Mouse (Mus musculus) E14TG2a.4 (cell line): ENCODE measurements around the gene Klhl30.

Source experiments
- H3K27me3 ChIP-seq: 2 replicates; pipeline ENCODE4 v1.6.1; 2014; ENCODE audit warnings: low read length, control low read depth; ENCODE audit not compliant: insufficient read depth
- H3K36me3 ChIP-seq: 2 replicates; pipeline ENCODE4 v1.6.1; 2014; ENCODE audit warnings: low read length, control low read depth; ENCODE audit not compliant: insufficient read depth
- H3K4me1 ChIP-seq: replicated peaks from 2 replicates; pipeline ENCODE4 v1.6.1; 2014; ENCODE audit warnings: low read depth, low read length, control low read depth
- H3K4me3 ChIP-seq: replicated peaks from 2 replicates; pipeline ENCODE4 v1.5.1; 2014; ENCODE audit warnings: mild to moderate bottlenecking, low read length
- H3K9me3 ChIP-seq: 2 replicates; pipeline ENCODE4 v1.6.1; 2014; ENCODE audit warnings: low read length, control low read depth
- CTCF ChIP-seq: conservative IDR thresholded peaks from 2 replicates; pipeline ENCODE4 v1.5.1; 2014; ENCODE audit warnings: low read length
- NANOG ChIP-seq: IDR thresholded peaks from 2 replicates; pipeline ENCODE4 v1.6.1; 2014; ENCODE audit warnings: borderline replicate concordance, low read length, mixed read lengths
- POU5F1 ChIP-seq: IDR thresholded peaks from 2 replicates; pipeline ENCODE4 v1.6.1; 2014; ENCODE audit warnings: low read length, borderline replicate concordance

The Klhl30 gene

GRCm38 (mm10) chr1:91350841-91351240, at the start of gene Klhl30:
Gene Klhl30, plus strand, starts transcription at chr1:91351016.
- H3K9me3 ChIP-seq: no peaks in the 10 kb centered on the region
- TF ChIP-seq POU5F1 (no peak), NANOG (no peak), CTCF (no peak)
- H3K36me3 ChIP-seq: no peaks in the 10 kb centered on the region
- H3K27me3 ChIP-seq: peaks cover 42% of the 10 kb centered on the region
- peaks cover 7% of the 10 kb centered on the region for H3K4me1 ChIP-seq
- no peak within 1 kb of the TSS for H3K4me3 ChIP-seq

GRCm38 (mm10) chr1:91301206-91301920, 49.5 kb upstream of the Klhl30 start:
- TF ChIP-seq CTCF: no peak
- TF ChIP-seq NANOG: no peak
- no peak for TF ChIP-seq POU5F1
- Histone ChIP-seq H3K27me3 (peaks cover 3% of the 10 kb centered on the region; the same call in 1 of the 2 replicates), H3K36me3 (peaks cover 42% of the 10 kb centered on the region), H3K9me3 (no peaks in the 10 kb centered on the region), H3K4me1 (peaks cover 22% of the 10 kb centered on the region), H3K4me3 (no peak overlapping the region)

GRCm38 (mm10) chr1:91302021-91302420, 48.8 kb upstream of the Klhl30 start:
- Histone ChIP-seq H3K36me3 (peaks cover 44% of the 10 kb centered on the region), H3K9me3 (no peaks in the 10 kb centered on the region), H3K4me3 (no peak overlapping the region), H3K27me3 (peaks cover 3% of the 10 kb centered on the region; the same call in 1 of the 2 replicates), H3K4me1 (peaks cover 22% of the 10 kb centered on the region)
- TF ChIP-seq CTCF: no peak
- no peak for TF ChIP-seq NANOG
- no peak for TF ChIP-seq POU5F1

GRCm38 (mm10) chr1:91304621-91305020, 46.2 kb upstream of the Klhl30 start:
- Histone ChIP-seq H3K9me3 (no peaks in the 10 kb centered on the region), H3K27me3 (no peaks in the 10 kb centered on the region), H3K4me3 (no peak overlapping the region), H3K4me1 (peaks cover 8% of the 10 kb centered on the region), H3K36me3 (peaks cover 68% of the 10 kb centered on the region)
- TF ChIP-seq NANOG (no peak), POU5F1 (no peak), CTCF (no peak)

GRCm38 (mm10) chr1:91309366-91310085, 41.3 kb upstream of the Klhl30 start:
- H3K4me3 ChIP-seq: no peak overlapping the region
- H3K36me3 ChIP-seq: peaks cover 57% of the 10 kb centered on the region
- H3K4me1 ChIP-seq: peaks cover 16% of the 10 kb centered on the region
- no peaks in the 10 kb centered on the region for H3K27me3 ChIP-seq
- H3K9me3 ChIP-seq: no peaks in the 10 kb centered on the region
- TF ChIP-seq CTCF: no peak
- no peak for TF ChIP-seq POU5F1
- no peak for TF ChIP-seq NANOG

- peaks cover 16% of the 10 kb centered on the region for H3K4me1 ChIP-seq
- H3K9me3 ChIP-seq: no peaks in the 10 kb centered on the region
- H3K4me3 ChIP-seq: no peak overlapping the region
- H3K36me3 ChIP-seq: peaks cover 51% of the 10 kb centered on the region
- H3K27me3 ChIP-seq: no peaks in the 10 kb centered on the region
- no peak for TF ChIP-seq POU5F1
- TF ChIP-seq NANOG: no peak
- no peak for TF ChIP-seq CTCF
These were observed 38.5 kb upstream of the Klhl30 start for GRCm38 (mm10) chr1:91312273-91312672.

- H3K4me3 ChIP-seq: no peak overlapping the region
- H3K36me3 ChIP-seq: peaks cover 47% of the 10 kb centered on the region
- TF ChIP-seq POU5F1 (no peak), CTCF (no peak), NANOG (no peak)
- no peaks in the 10 kb centered on the region for H3K27me3 ChIP-seq
- peaks cover 16% of the 10 kb centered on the region for H3K4me1 ChIP-seq
- H3K9me3 ChIP-seq: no peaks in the 10 kb centered on the region
These were observed 37.6 kb upstream of the Klhl30 start for GRCm38 (mm10) chr1:91313251-91313650.

GRCm38 (mm10) chr1:91317656-91318055, 33.2 kb upstream of the Klhl30 start:
- TF ChIP-seq POU5F1 (no peak), NANOG (no peak), CTCF (no peak)
- Histone ChIP-seq H3K9me3 (no peaks in the 10 kb centered on the region), H3K36me3 (peaks cover 11% of the 10 kb centered on the region), H3K27me3 (no peaks in the 10 kb centered on the region), H3K4me3 (no peak overlapping the region), H3K4me1 (peaks cover 30% of the 10 kb centered on the region)
